Mouse (Mus musculus): ENCODE results near the gene 1700017B05Rik.
"Not testable (repeated sequence)": the region's sequence is repeated elsewhere in the genome, so short reads cannot be mapped to it uniquely, and the experiment has no call there.

Gene 1700017B05Rik

GRCm38 (mm10) chr9:57261913-57262794, at the start of gene 1700017B05Rik:
TSS of gene 1700017B05Rik (minus strand) at chr9:57262612.
- DNase-seq (ENCODE audit: low spot score in 2 of 2): peak; percentile 35 to 37

GRCm38 (mm10) chr9:57310895-57311294, 48.5 kb upstream of the 1700017B05Rik start:
- DNase-seq (ENCODE audit: low spot score in 2 of 2): no peak

GRCm38 (mm10) chr9:57309353-57309752, 46.9 kb upstream of the 1700017B05Rik start:
- DNase-seq (ENCODE audit: low spot score in 2 of 2): no peak

- DNase-seq (ENCODE audit: low spot score in 2 of 2): no peak
These were observed 45.0 kb upstream of the 1700017B05Rik start for GRCm38 (mm10) chr9:57307456-57307855.

- DNase-seq (ENCODE audit: low spot score in 2 of 2): not testable (repeated sequence)
These were observed 42.3 kb upstream of the 1700017B05Rik start for GRCm38 (mm10) chr9:57304716-57305115.

- DNase-seq (ENCODE audit: low spot score in 2 of 2): no peak
These were observed 41.8 kb upstream of the 1700017B05Rik start for GRCm38 (mm10) chr9:57304251-57304650.

- no peak for DNase-seq (ENCODE audit: low spot score in 2 of 2)
These were observed 40.9 kb upstream of the 1700017B05Rik start for GRCm38 (mm10) chr9:57303356-57303755.

GRCm38 (mm10) chr9:57300825-57301224, 38.4 kb upstream of the 1700017B05Rik start:
- no peak for DNase-seq (ENCODE audit: low spot score in 2 of 2)

GRCm38 (mm10) chr9:57299790-57300477, 37.5 kb upstream of the 1700017B05Rik start:
- no peak for DNase-seq (ENCODE audit: low spot score in 2 of 2)

GRCm38 (mm10) chr9:57297938-57298337, 35.5 kb upstream of the 1700017B05Rik start:
- no peak for DNase-seq (ENCODE audit: low spot score in 2 of 2)

GRCm38 (mm10) chr9:57296277-57296676, 33.9 kb upstream of the 1700017B05Rik start:
- no peak for DNase-seq (ENCODE audit: low spot score in 2 of 2)

GRCm38 (mm10) chr9:57295666-57296065, 33.3 kb upstream of the 1700017B05Rik start:
- no peak for DNase-seq (ENCODE audit: low spot score in 2 of 2)

GRCm38 (mm10) chr9:57294905-57295304, 32.5 kb upstream of the 1700017B05Rik start:
- DNase-seq (ENCODE audit: low spot score in 2 of 2): no peak

GRCm38 (mm10) chr9:57287183-57287582, 24.8 kb upstream of the 1700017B05Rik start:
- no peak for DNase-seq (ENCODE audit: low spot score in 2 of 2)

GRCm38 (mm10) chr9:57283311-57283710, 20.9 kb upstream of the 1700017B05Rik start:
- DNase-seq (ENCODE audit: low spot score in 2 of 2): no peak

- no peak for DNase-seq (ENCODE audit: low spot score in 2 of 2)
These were observed 20.3 kb upstream of the 1700017B05Rik start for GRCm38 (mm10) chr9:57282686-57283085.

GRCm38 (mm10) chr9:57281549-57281948, 19.1 kb upstream of the 1700017B05Rik start:
- DNase-seq (ENCODE audit: low spot score in 2 of 2): no peak

GRCm38 (mm10) chr9:57279441-57279840, 17.0 kb upstream of the 1700017B05Rik start:
- DNase-seq (ENCODE audit: low spot score in 2 of 2): no peak

GRCm38 (mm10) chr9:57278268-57278667, 15.9 kb upstream of the 1700017B05Rik start:
- DNase-seq (ENCODE audit: low spot score in 2 of 2): no peak

GRCm38 (mm10) chr9:57276311-57276710, 13.9 kb upstream of the 1700017B05Rik start:
- DNase-seq (ENCODE audit: low spot score in 2 of 2): no peak

GRCm38 (mm10) chr9:57273805-57274494, 11.5 kb upstream of the 1700017B05Rik start:
- DNase-seq (ENCODE audit: low spot score in 2 of 2): no peak

Measured in frontal cortex, postnatal 25 days (tissue).